In the genomic region with DNA sequence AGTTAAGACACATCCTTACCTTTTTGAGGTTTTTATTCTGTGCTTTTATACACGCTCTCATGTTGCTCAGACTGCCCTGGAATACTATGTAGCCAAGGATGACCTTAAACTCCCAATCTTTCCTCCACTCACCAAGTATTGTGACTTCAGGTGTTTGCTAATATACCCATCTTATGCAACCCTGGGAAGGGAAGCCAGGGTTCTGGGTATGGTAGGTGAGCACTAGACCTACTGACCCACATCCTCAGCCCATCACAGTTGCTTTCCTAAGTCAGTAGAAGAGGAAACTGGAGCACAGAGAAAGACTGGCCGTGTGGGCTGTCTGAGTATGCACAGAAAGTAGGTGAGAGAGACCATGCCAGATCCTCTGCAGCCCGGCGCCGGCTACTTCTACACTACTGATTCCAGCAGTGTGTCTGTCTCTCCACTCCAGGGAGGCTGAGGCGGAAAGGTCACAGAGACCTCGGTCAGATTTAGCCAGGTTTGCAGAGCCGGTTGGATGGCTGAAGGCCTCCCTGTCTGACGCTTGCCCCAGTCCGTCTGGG, we compare ENCODE assay signal across 31 mouse cellular contexts. TPM values are rescaled to one million over a fixed set of nuclear protein-coding genes. Genes with fewer than 3 reads are reported as not detected.
A peak's percentile ranks its signal among the peaks of the same experiment; 100 is the strongest.
DNase-seq lines count a peak whose midpoint lies in the region; ATAC-seq and TF ChIP-seq lines count a peak whose summit lies in the region.
"Had no signal": no experiment of that assay in that cellular context is flagged by ENCODE, and none has a peak within 500 bp of the region (broad histone marks: within the 10 kb centered on the region; RNA-seq: fewer than 3 reads in every experiment).

No protein-coding gene starts in this region.

- H3K9me3 ChIP-seq in ES-Bruce4 (replicated peaks; ENCODE audit: control insufficient read depth, insufficient read depth, low read length, poor library complexity, severe bottlenecking) = no peaks in the 10 kb centered on the region
- no peaks in the 10 kb centered on the region for H3K9me3 ChIP-seq in midbrain, embryonic 13.5 days
- H3K9me3 ChIP-seq: embryonic facial prominence, embryonic 10.5 days; forebrain, embryonic 10.5 days; forebrain, embryonic 13.5 days; G1E; heart, embryonic 10.5 days; heart, embryonic 13.5 days had no signal

- ATAC-seq in midbrain, embryonic 13.5 days = no peak
- ATAC-seq in CD4-positive, CD25-positive, alpha-beta regulatory T cell, adult 4 months = no peak
- ATAC-seq: forebrain, embryonic 13.5 days; hindbrain, postnatal 0 days; inflammation-experienced regulatory T-cells, adult 6 months; intestine, embryonic 16.5 days; Patski had no signal

- DNase-seq in liver, adult 2 months (ENCODE audit: extremely low read depth, low read depth, low spot score) = peak; percentile 72
- DNase-seq in liver = no peak
- DNase-seq in right cerebral cortex, adult 18-20 months = peak; percentile 13
- DNase-seq in right cerebral cortex, postnatal 4 days = no peak
- DNase-seq: adrenal gland, postnatal 10 days; adrenal gland, postnatal 36 days; cerebellum, adult 11-12 months; cerebellum, adult 8-10 months; cerebellum, postnatal 10 days; cerebellum, postnatal 36 days; embryo, embryonic 11 days; gastrocnemius, postnatal 25 days; heart, adult 2 months; heart, postnatal 14 days; heart, postnatal 4 days had no signal

- H3K4me1 ChIP-seq in liver, adult 2 months (ENCODE audit: control insufficient read depth, insufficient read depth, low read length) = peaks cover 8% of the 10 kb centered on the region
- peaks cover 16% of the 10 kb centered on the region for H3K4me1 ChIP-seq in ES-Bruce4 (ENCODE audit: control insufficient read depth, insufficient read depth, low read length)
- peaks cover 32% of the 10 kb centered on the region for H3K4me1 ChIP-seq in brown adipose tissue, adult 24 weeks (ENCODE audit: control insufficient read depth, insufficient read depth, insufficient read length, low read length)
- no peaks in the 10 kb centered on the region for H3K4me1 ChIP-seq in midbrain, embryonic 13.5 days (replicated peaks)

- TF ChIP-seq CTCF in liver, adult 2 months (IDR thresholded peaks at IDR 0.05; ENCODE audit: low read depth, low read length) = no peak
- TF ChIP-seq CTCF in ES-Bruce4 (IDR thresholded peaks at IDR 0.05; ENCODE audit: low read depth, low read length) = no peak

- 75% methylated on average over 10 of the region's 10 CpGs for WGBS in liver, adult 2 months
- WGBS in midbrain, embryonic 13.5 days = 94% methylated on average over 10 of the region's 10 CpGs

- no peak overlapping the region for H3K4me3 ChIP-seq in liver, adult 2 months (ENCODE audit: insufficient read depth, low read depth, low read length)
- no peak overlapping the region; the same call in 1 of the 2 replicates for H3K4me3 ChIP-seq in ES-Bruce4 (ENCODE audit: low read depth, low read length)
- H3K4me3 ChIP-seq in brown adipose tissue, adult 24 weeks (ENCODE audit: insufficient read depth, low read depth, low read length) = no peak overlapping the region
- H3K4me3 ChIP-seq in midbrain, embryonic 13.5 days (replicated peaks) = no peak overlapping the region
- H3K4me3 ChIP-seq: embryonic facial prominence, embryonic 10.5 days; embryonic facial prominence, embryonic 13.5 days; forebrain, embryonic 10.5 days; forebrain, embryonic 13.5 days; heart, adult 2 months; heart, embryonic 10.5 days; heart, embryonic 13.5 days had no signal

- no peak for TF ChIP-seq EP300 in ES-Bruce4 (IDR thresholded peaks at IDR 0.05; ENCODE audit: insufficient read depth, low read depth, low read length)

- no peaks in the 10 kb centered on the region for H3K36me3 ChIP-seq in liver, adult 2 months (ENCODE audit: control insufficient read depth, insufficient read depth, low read length)
- H3K36me3 ChIP-seq in ES-Bruce4 (ENCODE audit: control insufficient read depth, insufficient read depth, low read length, poor library complexity, severe bottlenecking) = no peaks in the 10 kb centered on the region
- no peaks in the 10 kb centered on the region for H3K36me3 ChIP-seq in midbrain, embryonic 13.5 days
- H3K36me3 ChIP-seq: embryonic facial prominence, embryonic 10.5 days; embryonic facial prominence, embryonic 13.5 days; forebrain, embryonic 10.5 days; G1E; heart, embryonic 13.5 days had no signal

- H3K9ac ChIP-seq in liver, adult 2 months (ENCODE audit: low read depth, low read length) = no peak overlapping the region
- H3K9ac ChIP-seq in ES-Bruce4 (ENCODE audit: low read depth, poor library complexity, severe bottlenecking) = peak overlapping the region; percentile 15; the same call in 1 of the 2 replicates
- no peak overlapping the region for H3K9ac ChIP-seq in midbrain, embryonic 13.5 days (replicated peaks)
- H3K9ac ChIP-seq: embryonic facial prominence, embryonic 13.5 days; forebrain, embryonic 13.5 days; heart, embryonic 13.5 days; hindbrain, embryonic 14.5 days had no signal

- no peak for TF ChIP-seq POLR2A in liver, adult 2 months (IDR thresholded peaks at IDR 0.05; ENCODE audit: extremely low read depth, insufficient read depth, low read length)
- TF ChIP-seq POLR2A in ES-Bruce4 (IDR thresholded peaks at IDR 0.05; ENCODE audit: insufficient read depth, low read length) = no peak

- H3K4me2 ChIP-seq in midbrain, embryonic 13.5 days (replicated peaks) = no peak overlapping the region
- H3K4me2 ChIP-seq: embryonic facial prominence, embryonic 13.5 days; forebrain, embryonic 13.5 days; heart, embryonic 13.5 days; hindbrain, embryonic 14.5 days had no signal

- no peak overlapping the region for H3K27ac ChIP-seq in liver, adult 2 months (replicated peaks; ENCODE audit: insufficient read depth, low read depth, low read length)
- peak overlapping the region; percentile 62; the same call in 1 of the 2 replicates for H3K27ac ChIP-seq in ES-Bruce4 (ENCODE audit: insufficient read depth, low read length)
- 0 out of 2 replicates have a peak overlapping the region, but pooled peaks have one; percentile 16 for H3K27ac ChIP-seq in brown adipose tissue, adult 24 weeks (replicated peaks; ENCODE audit: low read depth, low read length)
- H3K27ac ChIP-seq in midbrain, embryonic 13.5 days = no peak overlapping the region
- H3K27ac ChIP-seq: embryonic facial prominence, embryonic 10.5 days; embryonic facial prominence, embryonic 13.5 days; forebrain, embryonic 10.5 days; forebrain, embryonic 13.5 days; heart, adult 2 months; heart, embryonic 10.5 days; heart, embryonic 13.5 days; hindbrain, embryonic 14.5 days; hindbrain, postnatal 0 days had no signal

- H3K79me2 ChIP-seq in liver, adult 2 months (ENCODE audit: control insufficient read depth, insufficient read depth, low read length) = peaks cover 41% of the 10 kb centered on the region

- no peaks in the 10 kb centered on the region for H3K27me3 ChIP-seq in liver, adult 2 months (ENCODE audit: control insufficient read depth, insufficient read depth, low read length)
- no peaks in the 10 kb centered on the region for H3K27me3 ChIP-seq in ES-Bruce4 (ENCODE audit: control insufficient read depth, insufficient read depth, low read length, poor library complexity, severe bottlenecking)
- H3K27me3 ChIP-seq in midbrain, embryonic 13.5 days = no peaks in the 10 kb centered on the region
- H3K27me3 ChIP-seq: embryonic facial prominence, embryonic 13.5 days; forebrain, embryonic 13.5 days; heart, embryonic 13.5 days; Patski had no signal

RNA-seq across cellular contexts. Expression of a gene that starts 44.4 kb away (rescaled TPM):
- 25.1 and 27.2 TPM in 2 replicates for total RNA-seq in liver, adult 2 months (2014; rRNA removed)
- 9.2 and 11.2 TPM in 2 replicates for polyA plus RNA-seq in liver, adult 2 months (2012; rRNA removed)
- polyA plus RNA-seq in ES-Bruce4 (2011; ENCODE audit: insufficient read depth, insufficient read length, low read depth, missing spikeins) = 51.6 and 54.2 TPM in 2 replicates
- 2.0 and 2.9 TPM in 2 replicates for polyA plus RNA-seq in brown adipose tissue, adult 24 weeks (2012; ENCODE audit: insufficient read depth, insufficient read length, missing spikeins)
- 6.0 and 6.1 TPM in 2 replicates for polyA plus RNA-seq in midbrain, embryonic 13.5 days (2015; fragmentation: Nextera tagmentation; extraction: Ambion mirVana)
- polyA plus RNA-seq in CD4-positive, CD25-positive, alpha-beta regulatory T cell, adult 4 months (2017; shearing (Covaris generic)) = 10 to 100 TPM; 32.1 to 54.1 TPM

Comparison
In these comparisons a context has a peak if more than half of its experiments do, and no peak if none do; other contexts are left out.
1. DNase-seq: peak in liver, adult 2 months (single experiment) and right cerebral cortex, adult 18-20 months (single experiment); none in liver (single experiment) and right cerebral cortex, postnatal 4 days (single experiment).
2. H3K27ac ChIP-seq: peak in ES-Bruce4 (single experiment) and brown adipose tissue, adult 24 weeks (single experiment); none in liver, adult 2 months (single experiment) and midbrain, embryonic 13.5 days (single experiment).